Mouse (Mus musculus) left cerebral cortex, postnatal 25 days (tissue): ENCODE measurements around the gene AC140267.1. TPM values are rescaled to one million over a fixed set of nuclear protein-coding genes. Genes with fewer than 3 reads are reported as not detected.

Experiments
- DNase-seq, 2 experiments: peaks; one replicate each; pipeline ENCODE4 v3.0.0; 2022; ENCODE audit warnings: low spot score in 2 of 2, mixed read lengths in 1 of 2
- intact Hi-C: fragments of 180-260 bp; cut with DNase I; formaldehyde crosslinking; loops from one replicate; pipeline ENCODE4 v1.15.1; 2025
- total RNA-seq, 2 experiments: library from RNA; stranded (reverse); gene quantifications; 2 replicates each; pipeline ENCODE4 v1.2.3; 2021

AC140267.1 gene
- total RNA-seq, 2 experiments from 2014 or later: 8.8 to 10.0 TPM

DNA sequence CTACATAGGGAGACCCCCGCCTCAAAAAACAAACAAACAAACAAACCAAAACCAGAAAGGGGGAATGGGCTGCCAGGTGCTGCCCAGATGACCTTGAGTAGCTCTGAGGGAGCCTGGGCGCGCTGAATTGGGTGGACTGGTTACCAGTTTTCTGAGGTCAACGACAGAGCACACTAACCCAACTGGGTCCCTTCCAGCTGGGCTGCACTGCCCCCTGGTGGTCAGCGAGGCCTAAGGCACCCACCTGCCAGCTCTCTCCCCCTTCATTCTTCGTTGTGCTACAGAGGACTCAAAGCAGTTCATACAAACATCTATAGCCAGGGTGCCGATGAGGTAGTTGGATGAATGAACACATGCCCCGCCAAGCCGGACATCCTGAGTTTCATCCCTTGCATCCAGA, 10.4 kb upstream of the AC140267.1 start:
- intact Hi-C loops: loop anchor here (5.0 to 10.0 kb wide), 2 partner anchors 37 to 290 kb away; partner anchors contain the start of gene Rps19bp1

DNA sequence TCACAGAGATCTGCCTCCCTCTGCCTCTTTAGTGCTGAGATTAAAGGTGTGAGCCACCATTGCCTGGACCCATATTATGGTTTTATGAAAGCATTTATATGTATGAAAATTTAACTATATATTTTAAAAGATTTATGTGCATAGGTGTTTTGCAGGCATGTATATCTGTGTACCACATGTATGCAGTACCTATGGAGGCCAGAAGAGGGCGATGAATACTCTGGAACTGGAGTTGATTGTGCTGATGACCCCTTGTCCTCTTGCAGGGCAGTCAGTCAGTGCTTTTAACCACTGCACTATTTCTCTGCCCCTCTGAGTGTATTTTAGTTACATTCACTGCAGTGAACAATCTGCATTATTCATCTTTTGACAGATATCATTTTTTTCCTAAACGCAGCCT, 9.8 kb upstream of the AC140267.1 start:
- peak in 1 of 2 experiments; percentile 27 for DNase-seq
- intact Hi-C loops: loop anchor here (5.0 to 10.0 kb wide), 2 partner anchors 37 to 291 kb away; partner anchors contain the start of gene Rps19bp1

More for the DNA sequence above, 10.4 kb upstream of the AC140267.1 start:
- peak; percentile 31 to 35 for DNase-seq

DNA sequence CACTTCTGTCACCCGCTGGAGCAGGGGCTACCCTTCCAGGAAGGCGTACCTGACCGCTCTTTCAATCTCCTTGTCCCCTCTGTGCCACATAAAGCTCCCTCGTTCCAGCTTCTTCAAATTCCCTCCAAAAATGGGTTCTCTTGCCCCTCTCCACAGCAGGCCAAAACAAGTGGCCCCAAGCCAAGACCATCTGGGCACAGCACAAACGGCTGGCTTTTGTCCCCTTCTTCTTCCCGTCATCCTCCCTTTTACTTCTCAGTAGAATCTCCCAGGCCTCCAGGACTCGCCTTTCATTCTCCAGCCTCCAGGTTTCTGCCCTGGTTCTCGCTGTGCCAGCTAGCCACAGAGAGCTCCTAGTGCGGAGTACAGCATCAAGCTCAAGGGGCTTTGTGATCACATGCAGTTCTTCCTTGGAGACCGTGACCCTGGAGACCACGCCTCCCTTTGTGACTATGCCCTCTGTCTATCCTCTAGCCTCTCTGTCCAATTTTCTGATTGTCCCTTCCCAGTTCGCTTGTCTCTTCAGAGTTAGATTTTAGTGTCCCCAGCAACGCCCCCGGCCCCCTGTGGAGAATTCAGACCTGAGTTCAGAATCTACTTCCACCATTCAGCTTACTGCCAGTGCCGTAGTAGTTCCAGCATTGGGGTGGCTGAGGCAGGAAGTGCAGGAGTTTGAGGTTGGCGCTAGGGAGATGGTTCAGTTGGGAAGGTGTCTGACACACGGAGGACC, 7.4 kb upstream of the AC140267.1 start:
- intact Hi-C loops: loop anchor here (5.0 to 10.0 kb wide), 2 partner anchors 34 to 293 kb away; partner anchors contain the start of gene Rps19bp1
- DNase-seq: no peak

DNA sequence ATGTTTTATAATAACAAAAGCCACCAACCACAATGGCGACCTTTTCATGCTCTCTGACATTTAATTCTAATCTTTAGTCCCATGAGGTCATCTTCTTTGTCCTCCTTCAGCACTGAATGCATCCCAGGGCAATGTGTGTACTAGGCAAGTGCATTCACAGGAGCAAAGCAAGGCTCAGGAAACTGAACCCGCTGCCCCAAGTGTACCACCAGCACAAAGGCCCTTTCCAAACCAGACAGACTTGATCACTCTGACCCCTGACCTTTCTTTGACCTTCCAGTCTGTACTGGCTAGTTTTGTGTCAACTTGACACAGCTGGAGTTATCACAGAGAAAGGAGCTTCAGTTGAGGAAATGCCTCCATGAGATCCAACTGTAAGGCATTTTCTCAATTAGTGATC, 3.3 kb upstream of the AC140267.1 start:
- intact Hi-C loops: loop anchor here (5.0 kb wide), 1 partner anchor 100 kb away; the partner anchor contains the start of gene Tab1
- DNase-seq: no peak

DNA sequence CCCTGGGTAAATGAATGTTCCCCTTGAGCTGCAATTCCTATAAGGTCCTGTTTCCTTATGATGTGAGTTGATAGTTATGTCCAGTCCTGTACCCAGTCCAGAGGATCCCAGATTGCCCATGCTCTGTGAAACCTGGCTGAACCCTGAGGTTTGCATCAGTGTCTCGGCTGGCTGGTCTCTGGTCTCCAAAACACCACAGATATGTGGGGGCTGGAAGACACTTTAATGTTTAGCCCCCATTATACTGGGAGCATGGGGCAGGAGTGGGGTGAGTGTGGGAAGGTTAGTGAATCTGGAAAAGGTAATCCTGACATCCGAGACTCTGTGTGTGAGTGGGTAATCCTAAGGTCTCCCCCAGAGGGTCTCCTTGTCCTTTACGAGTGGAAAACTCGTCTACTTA, 2.6 kb upstream of the AC140267.1 start:
- intact Hi-C loops: loop anchor here (5.0 kb wide), 1 partner anchor 101 kb away; the partner anchor contains the start of gene Tab1
- no peak for DNase-seq

DNA sequence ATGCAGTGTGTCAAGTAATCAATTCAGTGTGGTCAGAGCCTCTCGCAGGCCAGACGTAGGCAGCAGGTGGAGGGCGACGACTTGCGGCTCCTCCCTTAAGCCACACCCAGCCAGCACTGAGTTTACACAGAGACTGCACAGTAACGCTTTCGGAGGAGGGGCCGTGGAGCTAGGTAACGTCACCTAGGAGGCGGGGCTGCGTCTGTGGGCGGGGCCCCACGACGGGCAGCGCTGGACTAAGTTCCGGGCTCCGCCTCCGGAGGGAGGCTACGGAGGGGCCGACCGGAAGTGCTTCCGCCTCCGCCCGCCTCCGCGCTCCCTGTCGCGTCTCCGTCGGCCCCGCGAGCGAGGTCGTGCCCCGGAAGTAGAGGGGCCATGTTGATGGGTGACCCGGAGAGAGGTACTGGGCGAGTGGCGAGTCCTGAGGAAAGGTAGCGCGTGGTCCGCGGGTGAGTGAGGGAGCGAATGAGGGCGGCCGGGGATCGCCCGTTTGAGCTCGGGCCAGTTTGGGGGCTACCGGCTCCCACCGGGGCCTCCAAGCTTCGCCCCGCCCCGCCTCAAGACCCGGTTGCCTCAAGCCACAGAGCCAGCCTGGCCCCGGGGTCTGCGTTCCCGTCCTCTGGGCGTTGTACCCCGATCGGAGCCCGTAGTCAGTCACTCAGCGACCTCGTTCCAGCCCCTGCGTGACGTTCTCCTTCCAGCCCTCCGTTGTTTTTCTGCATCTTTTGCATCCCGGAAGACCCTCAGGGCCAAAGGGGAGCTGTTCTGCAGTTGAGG, 1.7 kb upstream of the AC140267.1 start, which contains the start of gene Mief1:
TSS of gene Mief1 (plus strand) at position 286 of the 777 bp plus-strand sequence.
- DNase-seq: peak; percentile 97 to 99
- intact Hi-C loops: loop anchor here (2.0 to 5.0 kb wide), 2 partner anchors 21 to 102 kb away; partner anchors contain the start of genes Atf4 and Tab1

DNA sequence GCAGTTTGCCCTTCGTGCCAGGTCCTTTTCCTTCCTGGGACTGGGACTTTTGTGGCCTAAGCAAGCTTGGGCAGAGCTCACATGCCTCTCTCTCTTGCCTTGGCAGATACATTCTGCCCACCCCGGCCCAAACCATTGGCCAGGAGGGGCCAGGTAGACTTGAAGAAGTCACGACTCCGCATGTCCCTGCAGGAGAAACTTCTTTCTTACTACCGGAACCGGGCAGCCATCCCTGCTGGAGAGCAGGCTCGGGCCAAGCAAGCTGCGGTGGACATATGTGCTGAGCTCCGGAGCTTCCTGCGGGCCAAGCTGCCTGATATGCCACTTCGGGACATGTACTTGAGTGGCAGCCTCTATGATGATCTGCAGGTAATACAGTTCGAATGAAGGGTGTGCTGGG, 12.5 kb downstream of the AC140267.1 start:
- intact Hi-C loops: no loop called here
- no peak for DNase-seq

DNA sequence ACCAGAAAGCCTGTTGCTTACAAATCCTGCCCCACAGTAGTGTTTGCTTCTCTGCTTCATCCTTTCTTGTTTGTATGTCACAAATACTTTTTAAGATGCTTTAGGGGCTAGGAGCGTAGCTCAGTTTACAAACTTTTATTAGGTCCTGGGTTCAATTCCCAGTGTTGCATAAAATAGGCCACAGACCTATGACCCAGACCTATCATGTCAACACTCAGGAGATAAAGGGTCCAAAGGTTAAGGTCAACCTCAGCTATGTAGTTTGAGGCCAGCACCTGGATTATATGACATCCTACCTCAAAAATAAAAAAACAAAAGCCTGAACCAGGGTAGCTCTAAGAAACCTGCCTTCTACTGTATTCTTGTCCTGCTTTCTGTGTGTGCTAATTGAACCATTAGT, 13.0 kb downstream of the AC140267.1 start:
- no peak for DNase-seq

DNA sequence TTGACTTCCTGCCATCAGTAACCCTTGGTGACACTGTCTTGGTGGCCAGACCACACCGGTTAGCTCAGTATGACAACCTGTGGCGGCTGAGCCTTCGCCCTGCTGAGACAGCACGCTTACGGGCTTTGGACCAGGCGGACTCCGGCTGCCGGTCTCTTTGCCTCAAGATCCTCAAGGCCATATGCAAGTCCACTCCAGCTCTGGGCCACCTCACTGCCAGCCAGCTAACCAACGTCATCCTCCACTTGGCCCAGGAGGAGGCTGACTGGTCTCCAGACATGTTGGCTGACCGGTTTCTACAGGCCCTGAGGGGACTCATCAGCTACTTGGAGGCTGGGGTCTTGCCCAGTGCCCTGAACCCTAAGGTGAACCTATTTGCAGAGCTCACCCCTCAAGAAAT, 14.0 kb downstream of the AC140267.1 start:
- no peak for DNase-seq
- intact Hi-C loops: no loop called here

More for the DNA sequence above, 13.0 kb downstream of the AC140267.1 start:
- intact Hi-C loops: no loop called here

DNA sequence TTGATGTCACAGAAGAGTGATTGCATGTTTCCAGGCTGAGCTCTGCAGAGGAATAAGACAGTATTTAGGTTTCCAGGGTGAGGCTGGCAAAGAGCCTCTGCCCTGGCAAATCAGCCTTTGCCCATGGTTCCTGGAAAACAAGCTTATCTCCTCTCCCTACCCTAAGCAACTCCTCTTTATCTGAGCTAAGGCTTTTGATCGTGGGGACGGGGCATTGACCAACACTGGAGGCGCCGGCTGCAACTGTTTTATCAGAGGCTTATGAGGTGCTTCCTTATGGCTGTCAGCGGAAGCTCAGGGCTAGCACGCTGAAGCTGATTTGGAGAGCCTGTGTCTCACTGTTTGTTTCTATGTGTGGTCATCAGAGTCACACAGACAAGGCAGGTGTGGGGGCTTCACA, 15.0 kb downstream of the AC140267.1 start:
- intact Hi-C loops: no loop called here
- DNase-seq: no peak

DNA sequence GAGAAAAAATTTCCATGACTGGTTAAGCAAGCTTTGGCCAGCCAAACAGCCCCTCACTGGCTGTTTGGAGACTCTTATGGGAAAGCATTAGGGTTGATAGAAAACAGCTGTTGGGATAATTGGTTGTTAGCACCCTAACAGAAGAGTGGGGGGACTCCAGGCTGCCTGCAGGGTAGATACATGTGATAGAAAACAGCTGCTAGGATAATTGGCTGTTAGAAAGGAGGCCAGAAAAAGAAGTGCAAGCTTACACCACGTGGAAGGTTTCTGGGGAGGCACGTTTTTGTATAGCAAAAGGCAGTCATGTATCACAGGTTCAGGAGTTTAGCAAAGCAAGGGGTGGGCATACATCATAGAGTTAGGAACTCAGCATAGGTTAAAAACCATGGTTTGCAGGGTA, 17.9 kb downstream of the AC140267.1 start:
- no peak for DNase-seq
- intact Hi-C loops: no loop called here

DNA sequence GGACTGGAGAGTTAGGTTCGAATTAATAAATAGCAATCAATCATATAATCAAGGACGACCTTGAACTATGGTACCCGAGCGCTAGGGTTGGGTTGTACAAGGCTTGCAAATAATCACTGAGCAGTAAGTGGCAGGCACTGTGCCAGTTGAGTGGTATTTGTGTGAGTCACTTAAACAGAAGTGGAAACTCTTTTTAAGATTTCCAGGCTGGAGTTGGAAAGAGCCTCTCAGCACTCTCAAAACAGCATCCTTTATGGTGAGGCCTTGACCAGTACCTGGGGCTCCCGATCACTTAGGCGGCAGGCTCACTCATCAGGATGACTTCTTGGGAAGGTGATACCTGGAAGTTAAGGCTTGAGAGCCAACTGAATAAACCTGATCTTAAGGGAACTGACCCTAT, 18.6 kb downstream of the AC140267.1 start:
- intact Hi-C loops: loop anchor here (2.0 kb wide), 1 partner anchor 19 kb away; the partner anchor contains the start of genes AC140267.1 and Mief1
- DNase-seq: peak in 1 of 2 experiments; percentile 56

DNA sequence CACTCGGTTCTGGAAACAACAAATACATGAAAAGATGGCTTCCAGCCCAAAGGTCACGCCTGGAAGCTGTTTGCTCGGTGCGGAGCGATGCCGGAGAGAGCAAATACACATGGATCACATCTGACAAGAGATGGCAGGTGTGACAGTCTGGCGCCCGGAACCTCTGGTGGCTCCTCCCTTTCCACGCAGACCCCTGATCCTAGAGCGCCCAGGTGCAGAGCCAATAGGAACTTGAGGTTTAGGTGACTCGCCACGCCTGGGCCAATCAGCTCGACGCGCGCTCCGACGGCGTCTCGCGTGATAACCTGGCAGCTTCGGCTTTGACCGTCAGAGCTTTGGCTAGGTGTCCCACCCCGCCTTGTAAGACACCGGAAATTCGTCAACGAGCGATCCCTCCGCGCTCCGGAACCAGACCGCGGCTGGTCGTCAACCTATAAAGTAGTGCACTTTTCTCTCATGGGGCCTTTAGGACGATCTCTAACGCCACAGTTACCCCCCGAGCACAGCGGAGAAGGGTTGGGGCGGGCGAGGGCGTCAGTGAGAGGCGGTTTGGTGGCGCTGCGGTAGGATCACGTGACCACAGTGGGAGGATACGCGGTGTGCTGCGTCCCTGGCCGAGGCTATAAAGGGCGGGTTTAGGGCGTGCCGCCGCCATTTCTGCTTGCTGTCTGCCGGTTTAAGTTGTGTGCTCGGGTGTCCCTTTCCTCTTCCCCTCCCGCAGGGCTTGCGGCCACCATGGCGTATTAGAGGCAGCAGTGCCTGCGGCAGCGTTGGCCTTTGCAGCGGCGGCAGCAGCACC, 19.4 kb downstream of the AC140267.1 start, which contains the start of gene Atf4:
TSS of gene Atf4 (plus strand) at position 338 of the 799 bp plus-strand sequence.
- DNase-seq: peak; percentile 98 to 100
- intact Hi-C loops: loop anchor here (2.0 kb wide), 1 partner anchor 20 kb away; the partner anchor contains the start of genes AC140267.1 and Mief1

DNA sequence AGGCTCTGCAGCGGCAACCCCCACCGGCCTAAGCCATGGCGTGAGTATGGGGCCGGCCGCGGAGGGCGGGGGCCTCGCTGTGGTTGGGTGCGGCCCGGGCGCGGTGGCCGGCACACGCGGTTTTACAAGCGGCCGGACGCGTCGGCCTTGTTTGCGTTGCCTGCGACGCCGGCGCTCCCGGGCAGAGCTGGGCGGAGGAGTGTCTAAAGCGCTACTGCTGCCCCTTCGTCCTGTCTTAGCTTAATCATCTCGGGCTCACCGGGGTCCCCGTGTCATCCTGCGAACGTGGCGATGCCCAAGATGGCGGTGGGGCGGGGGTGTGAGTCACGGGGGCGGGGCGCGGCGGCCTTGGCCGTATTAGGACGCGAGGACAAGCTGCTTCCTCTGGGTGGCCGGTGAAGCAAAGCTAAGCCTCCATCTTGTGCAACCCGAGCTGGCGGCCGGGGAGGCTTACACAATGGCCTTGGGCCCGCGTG, 20.0 kb downstream of the AC140267.1 start:
- intact Hi-C loops: loop anchor here (2.0 kb wide), 1 partner anchor 21 kb away; the partner anchor contains the start of genes AC140267.1 and Mief1
- peak; percentile 61 to 64 for DNase-seq

DNA sequence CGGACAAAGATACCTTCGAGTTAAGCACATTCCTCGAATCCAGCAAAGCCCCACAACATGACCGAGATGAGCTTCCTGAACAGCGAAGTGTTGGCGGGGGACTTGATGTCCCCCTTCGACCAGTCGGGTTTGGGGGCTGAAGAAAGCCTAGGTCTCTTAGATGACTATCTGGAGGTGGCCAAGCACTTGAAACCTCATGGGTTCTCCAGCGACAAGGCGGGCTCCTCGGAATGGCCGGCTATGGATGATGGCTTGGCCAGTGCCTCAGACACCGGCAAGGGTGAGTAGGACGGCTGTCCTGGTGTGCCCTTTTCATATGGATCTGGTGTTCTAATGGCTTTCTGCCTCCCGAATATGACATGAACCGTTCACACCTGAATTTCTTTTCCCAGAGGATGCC, 20.6 kb downstream of the AC140267.1 start:
- intact Hi-C loops: no loop called here
- no peak for DNase-seq

DNA sequence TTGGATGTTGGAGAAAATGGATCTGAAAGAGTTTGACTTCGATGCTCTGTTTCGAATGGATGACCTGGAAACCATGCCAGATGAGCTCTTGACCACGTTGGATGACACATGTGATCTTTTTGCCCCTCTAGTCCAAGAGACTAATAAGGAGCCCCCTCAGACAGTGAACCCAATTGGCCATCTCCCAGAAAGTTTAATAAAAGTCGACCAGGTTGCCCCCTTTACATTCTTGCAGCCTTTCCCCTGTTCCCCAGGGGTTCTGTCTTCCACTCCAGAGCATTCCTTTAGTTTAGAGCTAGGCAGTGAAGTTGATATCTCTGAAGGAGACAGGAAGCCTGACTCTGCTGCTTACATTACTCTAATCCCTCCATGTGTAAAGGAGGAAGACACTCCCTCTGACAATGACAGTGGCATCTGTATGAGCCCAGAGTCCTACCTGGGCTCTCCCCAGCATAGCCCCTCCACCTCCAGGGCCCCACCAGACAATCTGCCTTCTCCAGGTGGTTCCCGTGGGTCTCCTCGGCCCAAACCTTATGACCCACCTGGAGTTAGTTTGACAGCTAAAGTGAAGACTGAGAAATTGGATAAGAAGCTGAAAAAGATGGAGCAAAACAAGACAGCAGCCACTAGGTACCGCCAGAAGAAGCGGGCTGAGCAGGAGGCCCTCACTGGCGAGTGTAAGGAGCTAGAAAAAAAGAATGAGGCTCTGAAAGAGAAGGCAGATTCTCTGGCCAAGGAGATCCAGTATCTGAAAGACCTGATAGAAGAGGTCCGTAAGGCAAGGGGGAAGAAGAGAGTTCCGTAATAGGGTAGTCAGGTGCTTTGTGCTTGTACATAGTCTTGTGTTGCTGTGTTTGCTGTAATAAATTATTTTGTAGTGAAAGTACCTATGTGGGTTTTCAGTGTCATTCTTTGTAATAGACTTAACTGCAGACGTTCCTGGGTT, 21.3 kb downstream of the AC140267.1 start:
- no peak for DNase-seq
- intact Hi-C loops: no loop called here

DNA sequence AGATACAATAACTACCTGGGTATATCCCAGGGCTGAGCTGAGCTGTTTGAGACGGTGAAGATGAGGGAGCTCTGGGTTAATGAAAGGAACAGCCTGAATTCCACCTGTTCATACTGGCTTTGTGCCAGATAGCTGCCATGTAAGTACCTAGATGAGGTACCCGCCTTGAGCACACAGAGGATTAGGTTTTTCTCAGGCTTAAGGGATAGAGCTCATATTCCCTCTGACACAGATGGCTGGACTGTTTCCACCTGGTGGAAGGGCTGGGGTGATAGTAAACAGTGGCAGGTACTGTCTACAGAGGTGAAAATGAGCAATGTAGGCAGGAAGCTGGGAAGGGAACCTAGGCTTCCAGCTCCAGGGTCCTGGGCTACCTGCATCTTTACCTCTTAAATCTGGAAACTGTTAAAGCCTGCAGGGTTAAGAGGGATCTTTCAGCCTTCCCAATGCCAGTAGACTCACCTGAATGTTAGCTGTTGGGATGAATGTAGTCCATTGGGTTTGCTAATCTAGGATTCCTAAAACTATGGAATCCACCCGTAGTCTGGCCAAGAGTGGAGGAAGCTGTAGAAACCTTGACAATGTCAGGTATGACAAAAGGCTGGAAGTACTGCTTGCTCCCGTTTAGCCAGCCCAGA, 22.1 kb downstream of the AC140267.1 start:
- DNase-seq: no peak
- intact Hi-C loops: no loop called here
